Mouse (Mus musculus): Measurements from ENCODE around the gene Sp2. TPM values are rescaled to one million over a fixed set of nuclear protein-coding genes. Genes with fewer than 3 reads are reported as not detected.

Gene Sp2
- polyA plus RNA-seq, 1 experiment from 2014 or later, result 19.6 TPM

DNA sequence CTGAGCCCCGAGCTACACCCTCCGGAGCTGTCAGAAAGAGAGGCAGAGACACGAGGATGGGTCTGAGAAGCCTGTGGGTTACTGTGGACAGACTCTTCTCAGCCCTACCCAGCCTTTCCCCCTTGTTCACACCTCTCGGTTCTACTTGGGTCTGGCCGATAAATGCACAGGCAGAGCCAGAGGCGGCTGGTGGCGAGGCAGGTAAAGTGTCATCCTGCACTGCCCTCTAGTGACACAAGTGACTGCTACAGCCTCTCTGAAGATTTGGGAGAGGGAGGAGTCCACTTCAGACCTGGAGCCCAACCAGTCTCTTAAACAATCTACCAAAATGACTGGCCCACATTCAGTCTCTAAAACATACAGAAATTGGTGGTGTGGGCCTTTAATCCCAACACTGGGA, 72.8 kb downstream of the Sp2 start:
- Histone ChIP-seq H3K4me1 (replicated peaks) (peaks cover 53% of the 10 kb centered on the region), H3K9ac (replicated peaks) (no peak overlapping the region), H3K4me3 (replicated peaks) (no peak overlapping the region), H3K9me3 (no peaks in the 10 kb centered on the region), H3K4me2 (replicated peaks) (no peak overlapping the region), H3K27me3 (no peaks in the 10 kb centered on the region), H3K27ac (peak overlapping the region; percentile 40; the same call in 1 of the 2 replicates), H3K36me3 (peaks cover 42% of the 10 kb centered on the region)
- ATAC-seq, result peak; percentile 79
- WGBS, result 20% methylated on average over 7 of the region's 7 CpGs

DNA sequence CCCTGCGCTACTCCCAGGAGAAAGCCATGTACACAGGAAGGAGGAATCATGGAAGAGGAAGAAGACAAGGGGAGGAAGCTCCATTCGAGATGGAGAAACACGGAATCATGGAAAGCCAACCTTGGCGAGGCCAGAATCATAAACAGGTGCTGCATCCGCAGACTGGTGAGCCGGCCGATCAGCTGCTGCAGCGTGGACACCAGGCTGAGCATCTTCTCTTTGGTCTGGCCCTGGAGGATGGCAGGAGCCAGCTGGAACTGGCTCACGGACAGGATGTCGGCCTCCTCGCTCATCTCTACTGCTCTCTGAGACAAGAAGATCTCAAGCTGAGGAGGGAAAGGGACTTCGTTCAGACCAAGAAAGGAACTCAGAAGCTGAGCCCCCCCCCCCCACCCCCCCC, 74.2 kb downstream of the Sp2 start:
- ATAC-seq, result no peak
- 96% methylated on average over 12 of the region's 12 CpGs for WGBS
- Histone ChIP-seq H3K27me3 (no peaks in the 10 kb centered on the region), H3K4me1 (replicated peaks) (peaks cover 53% of the 10 kb centered on the region), H3K4me2 (replicated peaks) (no peak overlapping the region), H3K9ac (replicated peaks) (no peak overlapping the region), H3K27ac (peak overlapping the region; percentile 79; the same call in 1 of the 2 replicates), H3K9me3 (no peaks in the 10 kb centered on the region), H3K4me3 (replicated peaks) (no peak overlapping the region), H3K36me3 (peaks cover 42% of the 10 kb centered on the region)

DNA sequence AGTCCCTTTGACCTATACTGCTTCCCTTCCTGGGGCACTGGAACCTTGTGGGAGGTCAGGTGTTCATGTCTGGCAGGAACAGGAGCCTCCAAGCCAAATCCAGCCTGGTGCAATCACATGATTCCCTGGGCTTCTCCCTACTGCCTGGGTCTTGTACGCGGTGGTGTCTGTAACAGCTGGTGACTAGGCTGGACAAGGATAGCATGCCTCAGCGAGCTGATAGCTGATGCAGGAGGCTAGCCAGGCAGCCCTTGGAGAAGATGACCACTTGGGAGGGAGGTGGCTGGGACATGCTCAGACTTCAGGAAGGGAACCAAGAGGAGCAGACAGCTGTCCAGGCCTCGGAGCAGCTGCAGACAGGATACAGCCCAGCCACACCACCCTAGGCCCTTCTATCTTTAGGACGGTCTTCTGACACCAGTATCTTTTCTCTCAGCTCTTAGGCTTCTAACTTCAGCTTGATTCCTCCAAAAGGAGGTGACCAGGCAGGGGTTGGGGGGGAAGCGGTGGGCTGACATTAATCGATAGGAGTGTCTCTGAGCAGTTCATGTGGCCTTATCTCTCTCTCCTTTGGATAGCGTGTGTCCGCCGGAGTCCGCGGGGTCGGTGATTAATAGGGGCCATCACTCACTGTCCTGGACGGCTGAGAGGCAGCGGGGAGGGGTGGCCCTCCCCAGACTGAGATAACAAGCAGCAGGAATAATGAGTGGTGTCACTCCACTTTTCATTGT, 76.2 kb downstream of the Sp2 start:
- WGBS, result 35% methylated on average over 15 of the region's 15 CpGs
- H3K4me1 ChIP-seq (replicated peaks), result peaks cover 73% of the 10 kb centered on the region
- no peak for ATAC-seq

More for the DNA sequence above, 76.2 kb downstream of the Sp2 start:
- peaks cover 26% of the 10 kb centered on the region for H3K36me3 ChIP-seq
- H3K9me3 ChIP-seq, result no peaks in the 10 kb centered on the region
- no peaks in the 10 kb centered on the region for H3K27me3 ChIP-seq
- H3K27ac ChIP-seq, result peak overlapping the region; percentile 79
- no peak overlapping the region for H3K4me2 ChIP-seq (replicated peaks)
- H3K9ac ChIP-seq (replicated peaks), result peak overlapping the region; percentile 50; the same call in 1 of the 2 replicates
- no peak overlapping the region for H3K4me3 ChIP-seq (replicated peaks)

Other genes starting within 250 kb of the Sp2 start
- gene Snx11, start 205.4 kb downstream of the Sp2 start, polyA plus RNA-seq (2015; fragmentation: Nextera tagmentation; extraction: Ambion mirVana), result 45.6 and 47.4 TPM in 2 replicates
- 130 and 137 TPM in 2 replicates for gene Cbx1, start 193.8 kb downstream of the Sp2 start, polyA plus RNA-seq (2015; fragmentation: Nextera tagmentation; extraction: Ambion mirVana)
- gene Nfe2l1, start 153.0 kb downstream of the Sp2 start, polyA plus RNA-seq (2015; fragmentation: Nextera tagmentation; extraction: Ambion mirVana), result 67.8 and 69.0 TPM in 2 replicates
- gene Copz2, start 133.1 kb downstream of the Sp2 start, polyA plus RNA-seq (2015; fragmentation: Nextera tagmentation; extraction: Ambion mirVana), result 14.8 and 19.7 TPM in 2 replicates
- 103 and 104 TPM in 2 replicates for gene Cdk5rap3, start 66.5 kb downstream of the Sp2 start, polyA plus RNA-seq (2015; fragmentation: Nextera tagmentation; extraction: Ambion mirVana)
- gene Prr15l, start 54.9 kb downstream of the Sp2 start, polyA plus RNA-seq (2015; fragmentation: Nextera tagmentation; extraction: Ambion mirVana), result 0.10 TPM in 1 of 2 replicates, not detected in the other
- gene Pnpo, start 39.0 kb downstream of the Sp2 start, polyA plus RNA-seq (2015; fragmentation: Nextera tagmentation; extraction: Ambion mirVana), result 18.2 and 18.3 TPM in 2 replicates
- gene Sp6, start 30.4 kb upstream of the Sp2 start, polyA plus RNA-seq (2015; fragmentation: Nextera tagmentation; extraction: Ambion mirVana), result 0.07 and 0.13 TPM in 2 replicates
- 18.4 and 18.6 TPM in 2 replicates for gene Scrn2, start 47.0 kb upstream of the Sp2 start, polyA plus RNA-seq (2015; fragmentation: Nextera tagmentation; extraction: Ambion mirVana)
- 2.5 and 3.2 TPM in 2 replicates for gene Lrrc46, start 58.4 kb upstream of the Sp2 start, polyA plus RNA-seq (2015; fragmentation: Nextera tagmentation; extraction: Ambion mirVana)
- gene Mrpl10, start 58.6 kb upstream of the Sp2 start, polyA plus RNA-seq (2015; fragmentation: Nextera tagmentation; extraction: Ambion mirVana), result 58.2 and 62.0 TPM in 2 replicates
- gene Osbpl7, start 67.7 kb upstream of the Sp2 start, polyA plus RNA-seq (2015; fragmentation: Nextera tagmentation; extraction: Ambion mirVana), result 11.3 and 11.8 TPM in 2 replicates
- 0.08 and 0.16 TPM in 2 replicates for gene Tbx21, start 132.4 kb upstream of the Sp2 start, polyA plus RNA-seq (2015; fragmentation: Nextera tagmentation; extraction: Ambion mirVana)
- gene Tbkbp1, start 168.5 kb upstream of the Sp2 start, polyA plus RNA-seq (2015; fragmentation: Nextera tagmentation; extraction: Ambion mirVana), result 5.6 and 6.7 TPM in 2 replicates
- gene Kpnb1, start 204.9 kb upstream of the Sp2 start, polyA plus RNA-seq (2015; fragmentation: Nextera tagmentation; extraction: Ambion mirVana), result 43.0 and 47.3 TPM in 2 replicates

Measured in midbrain, embryonic 13.5 days (tissue).